Mouse (Mus musculus) adrenal gland, adult 18-20 months (tissue): ENCODE measurements at regions not wholly inside any gene's neighbourhood (a gene's known extent, or its start where the extent isn't known, plus 50 kb on each side); places are given as distances from the start of the nearest gene placed in this dataset.

ENCODE experiments used
- DNase-seq, 2 experiments: peaks; one replicate each; pipeline ENCODE4 v3.0.0; 2021 to 2022; ENCODE audit warnings: low spot score in 2 of 2

- DNase-seq: no peak
Observed at GRCm38 (mm10) chr4:10560078-10560477, 314.2 kb upstream of the 2610301B20Rik start.

DNA sequence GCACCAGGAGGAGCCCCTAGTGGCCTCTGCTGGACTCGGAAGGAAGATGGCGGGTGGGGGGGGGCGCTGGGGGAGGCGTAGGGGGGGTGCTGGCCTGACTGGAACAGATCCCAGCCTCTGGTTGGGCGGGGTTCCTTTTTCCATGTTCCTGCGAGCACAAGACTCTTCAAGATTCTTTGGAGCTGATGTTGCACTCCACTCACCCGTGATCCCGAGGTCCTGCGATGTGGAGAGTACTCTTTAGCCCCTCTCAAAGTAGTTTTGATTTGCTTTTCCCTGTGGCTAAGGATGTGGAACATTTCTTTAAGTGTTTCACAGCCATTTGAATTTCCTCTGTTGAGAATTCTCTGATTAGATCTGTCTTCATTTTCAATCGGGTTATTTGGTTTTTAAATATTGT lies 269.8 kb upstream of the 2610301B20Rik start:
- no peak for DNase-seq

- DNase-seq: no peak
Observed at GRCm38 (mm10) chr4:10607855-10608576, 266.3 kb upstream of the 2610301B20Rik start.

- no peak for DNase-seq
Observed at GRCm38 (mm10) chr4:10610784-10611183, 263.5 kb upstream of the 2610301B20Rik start.
